7 mouse cellular contexts compared by ENCODE assay signal in genomic region chr5:47982941-47983701, GRCm38 (mm10). TPM values are rescaled to one million over a fixed set of nuclear protein-coding genes. Genes with fewer than 3 reads are reported as not detected.
A peak's percentile ranks its signal among the peaks of the same experiment; 100 is the strongest.
DNase-seq lines count a peak whose midpoint lies in the region; ATAC-seq lines count a peak whose summit lies in the region.

Gene Slit2 (plus strand): TSS chr5:47983138.

- peak; percentile 86 for ATAC-seq in embryonic facial prominence, embryonic 11.5 days (replicated peaks; ENCODE audit: insufficient number of reproducible peaks, low FRiP score, low TSS enrichment, low read depth)
- peak; percentile 86 for ATAC-seq in limb, embryonic 15.5 days (ENCODE audit: insufficient number of reproducible peaks, low FRiP score, low TSS enrichment, low read depth)
- ATAC-seq in midbrain, embryonic 16.5 days = peak; percentile 82
- ATAC-seq in stomach, embryonic 14.5 days (ENCODE audit: insufficient number of reproducible peaks, insufficient read depth, low FRiP score, low read depth) = peak; percentile 88

- H3K27me3 ChIP-seq in embryonic facial prominence, embryonic 11.5 days (ENCODE audit: control insufficient read depth, insufficient read depth, low read length) = no peaks in the 10 kb centered on the region; the same call in 1 of the 2 replicates
- H3K27me3 ChIP-seq in limb, embryonic 15.5 days = peaks cover 22% of the 10 kb centered on the region
- no peaks in the 10 kb centered on the region for H3K27me3 ChIP-seq in midbrain, embryonic 16.5 days (ENCODE audit: control insufficient read depth, insufficient read depth, low read depth, low read length)
- no peaks in the 10 kb centered on the region for H3K27me3 ChIP-seq in stomach, embryonic 14.5 days (ENCODE audit: control insufficient read depth, insufficient read depth, low read length)

- H3K4me1 ChIP-seq in embryonic facial prominence, embryonic 11.5 days (ENCODE audit: control insufficient read depth, insufficient read depth, low read length) = no peaks in the 10 kb centered on the region
- peaks cover 28% of the 10 kb centered on the region for H3K4me1 ChIP-seq in limb, embryonic 15.5 days
- peaks cover 12% of the 10 kb centered on the region for H3K4me1 ChIP-seq in midbrain, embryonic 16.5 days (ENCODE audit: control insufficient read depth, insufficient read depth, low read length)
- peaks cover 10% of the 10 kb centered on the region; the same call in 1 of the 2 replicates for H3K4me1 ChIP-seq in stomach, embryonic 14.5 days (ENCODE audit: control insufficient read depth, insufficient read depth, low read length)

- H3K27ac ChIP-seq in embryonic facial prominence, embryonic 11.5 days (replicated peaks; ENCODE audit: low read depth, low read length) = peak within 1 kb of the TSS; percentile 70
- peak within 1 kb of the TSS; percentile 69 for H3K27ac ChIP-seq in limb, embryonic 15.5 days
- H3K27ac ChIP-seq in midbrain, embryonic 16.5 days (ENCODE audit: low read length) = peak within 1 kb of the TSS; percentile 70
- H3K27ac ChIP-seq in stomach, embryonic 14.5 days (ENCODE audit: low read length) = peak within 1 kb of the TSS; percentile 22; the same call in 1 of the 2 replicates

- peak within 1 kb of the TSS; percentile 66 for H3K4me3 ChIP-seq in embryonic facial prominence, embryonic 11.5 days (ENCODE audit: low read depth, low read length)
- peak within 1 kb of the TSS; percentile 65 for H3K4me3 ChIP-seq in limb, embryonic 15.5 days
- H3K4me3 ChIP-seq in midbrain, embryonic 16.5 days (ENCODE audit: low read depth, low read length) = peak within 1 kb of the TSS; percentile 67
- H3K4me3 ChIP-seq in stomach, embryonic 14.5 days (ENCODE audit: low read depth, low read length) = peak within 1 kb of the TSS; percentile 67

- H3K9ac ChIP-seq in embryonic facial prominence, embryonic 11.5 days (replicated peaks; ENCODE audit: low read length) = peak within 1 kb of the TSS; percentile 75
- H3K9ac ChIP-seq in limb, embryonic 15.5 days = peak within 1 kb of the TSS; percentile 55
- H3K9ac ChIP-seq in midbrain, embryonic 16.5 days (ENCODE audit: low read depth, low read length) = peak within 1 kb of the TSS; percentile 76
- peak within 1 kb of the TSS; percentile 61 for H3K9ac ChIP-seq in stomach, embryonic 14.5 days (replicated peaks; ENCODE audit: low read depth, low read length)

- no peaks in the 10 kb centered on the region for H3K36me3 ChIP-seq in embryonic facial prominence, embryonic 11.5 days (replicated peaks; ENCODE audit: control insufficient read depth, insufficient read depth, low read depth, low read length)
- H3K36me3 ChIP-seq in limb, embryonic 15.5 days = no peaks in the 10 kb centered on the region
- no peaks in the 10 kb centered on the region for H3K36me3 ChIP-seq in midbrain, embryonic 16.5 days (ENCODE audit: control insufficient read depth, insufficient read depth, low read length)
- no peaks in the 10 kb centered on the region for H3K36me3 ChIP-seq in stomach, embryonic 14.5 days (ENCODE audit: control insufficient read depth, insufficient read depth, low read length)

- peak within 1 kb of the TSS; percentile 96 for H3K4me2 ChIP-seq in embryonic facial prominence, embryonic 11.5 days (ENCODE audit: low read depth, low read length)
- peak within 1 kb of the TSS; percentile 94 for H3K4me2 ChIP-seq in limb, embryonic 15.5 days
- H3K4me2 ChIP-seq in midbrain, embryonic 16.5 days (ENCODE audit: low read length) = peak within 1 kb of the TSS; percentile 98
- H3K4me2 ChIP-seq in stomach, embryonic 14.5 days (replicated peaks; ENCODE audit: low read depth, low read length) = peak within 1 kb of the TSS; percentile 70

- no peaks in the 10 kb centered on the region for H3K9me3 ChIP-seq in embryonic facial prominence, embryonic 11.5 days (replicated peaks; ENCODE audit: control insufficient read depth, low read length)
- H3K9me3 ChIP-seq in limb, embryonic 15.5 days = no peaks in the 10 kb centered on the region
- H3K9me3 ChIP-seq in midbrain, embryonic 16.5 days (replicated peaks; ENCODE audit: control insufficient read depth, low read length, poor library complexity, severe bottlenecking) = no peaks in the 10 kb centered on the region
- H3K9me3 ChIP-seq in stomach, embryonic 14.5 days (ENCODE audit: control insufficient read depth, low read depth, low read length) = no peaks in the 10 kb centered on the region

- under 1% methylated on average over 66 of the region's 66 CpGs for WGBS in embryonic facial prominence, embryonic 11.5 days
- WGBS in limb, embryonic 15.5 days = under 1% methylated on average over 66 of the region's 66 CpGs
- WGBS in midbrain, embryonic 16.5 days = under 1% methylated on average over 62 of the region's 66 CpGs
- under 1% methylated on average over 61 of the region's 66 CpGs for WGBS in stomach, embryonic 14.5 days

- DNase-seq in adrenal gland, adult 8-10 months = peak; percentile 69
- DNase-seq in embryonic facial prominence, embryonic 11.5 days (ENCODE audit: low spot score) = peak; percentile 89
- peak; percentile 55 for DNase-seq in heart, adult 8-10 months (ENCODE audit: low spot score)
- DNase-seq in kidney, adult 8-10 months = peak; percentile 78 to 86

RNA-seq across cellular contexts. Expression of gene Slit2, which starts in this region (rescaled TPM):
- 10 to 100 TPM; 13.0 to 18.6 (median 15.4) TPM for total RNA-seq in adrenal gland, adult 8-10 months (2022)
- 19.4 and 23.8 TPM in 2 replicates for polyA plus RNA-seq in embryonic facial prominence, embryonic 11.5 days (2014; fragmentation: Nextera tagmentation; extraction: Ambion mirVana)
- 1 to 10 TPM; 3.5 to 5.9 (median 4.7) TPM for total RNA-seq in heart, adult 8-10 months (2022)
- polyA plus RNA-seq in limb, embryonic 15.5 days (2015; fragmentation: Nextera tagmentation; extraction: Ambion mirVana) = 18.1 and 21.0 TPM in 2 replicates
- 17.5 and 24.9 TPM in 2 replicates for polyA plus RNA-seq in midbrain, embryonic 16.5 days (2015; fragmentation: Nextera tagmentation; extraction: Ambion mirVana)
- 42.7 and 48.7 TPM in 2 replicates for polyA plus RNA-seq in stomach, embryonic 14.5 days (2014; fragmentation: Nextera tagmentation; extraction: Ambion mirVana)

Comparison
In these comparisons a context has a peak if more than half of its experiments do, and no peak if none do; other contexts are left out.
1. Peak in every context shown above with its lines: DNase-seq, ATAC-seq, H3K4me3 ChIP-seq and H3K27ac ChIP-seq.